Mouse (Mus musculus) stomach, embryonic 16.5 days (tissue): ENCODE results near the gene March8. TPM values are rescaled to one million over a fixed set of nuclear protein-coding genes. Genes with fewer than 3 reads are reported as not detected.

Experiments
- ATAC-seq: fragments of 200-750 bp; cut with Nextera tagmentation; 2 replicates; pipeline ENCODE4 v1.8.0; 2017; ENCODE audit warnings: moderate number of reproducible peaks, moderate TSS enrichment; ENCODE audit not compliant: insufficient read depth, low FRiP score
- H3K27ac ChIP-seq: fragments of 300-500 bp; sonication (generic); 2 replicates; pipeline ENCODE4 v1.5.1; 2014; ENCODE audit warnings: low read length
- H3K27me3 ChIP-seq: fragments of 300-500 bp; sonication (generic); 2 replicates; pipeline ENCODE4 v1.6.1; 2014; ENCODE audit warnings: low read length, control low read depth, mixed read lengths; ENCODE audit not compliant: control insufficient read depth, insufficient read depth
- H3K36me3 ChIP-seq: fragments of 300-500 bp; sonication (generic); 2 replicates; pipeline ENCODE4 v1.6.1; 2014; ENCODE audit warnings: low read length; ENCODE audit not compliant: control insufficient read depth, insufficient read depth
- H3K4me1 ChIP-seq: fragments of 300-500 bp; sonication (generic); 2 replicates; pipeline ENCODE4 v1.6.1; 2014; ENCODE audit warnings: low read length, control low read depth, mixed read lengths; ENCODE audit not compliant: control insufficient read depth, insufficient read depth
- H3K4me2 ChIP-seq: fragments of 300-500 bp; sonication (generic); 2 replicates; pipeline ENCODE4 v1.6.1; 2014; ENCODE audit warnings: low read depth, low read length, mixed read lengths
- H3K4me3 ChIP-seq: fragments of 300-500 bp; sonication (generic); replicated peaks from 2 replicates; pipeline ENCODE4 v1.5.1; 2014; ENCODE audit warnings: mild to moderate bottlenecking, low read length
- H3K9ac ChIP-seq: fragments of 300-500 bp; sonication (generic); 2 replicates; pipeline ENCODE4 v1.6.1; 2014; ENCODE audit warnings: low read length
- H3K9me3 ChIP-seq: fragments of 300-500 bp; sonication (generic); replicated peaks from 2 replicates; pipeline ENCODE4 v1.6.1; 2016; ENCODE audit warnings: low read length, control low read depth; ENCODE audit not compliant: control insufficient read depth
- whole genome bisulfite sequencing: fragments of 180-500 bp; shearing (Covaris S2); extraction: QIAGEN DNeasy Blood & Tissue Kit; methylation state at CpG from one replicate; pipeline ENCODE4 v1.1.7; 2014; 5-methylcytosine and 5-hydroxymethylcytosine counted together
- polyA plus RNA-seq: library from polyadenylated mRNA; unstranded; fragments of >200 nt; fragmentation: Nextera tagmentation; extraction: Ambion mirVana; gene quantifications from 2 replicates; pipeline ENCODE4 v1.2.1, GENCODE M21; 2015

March8 gene
- polyA plus RNA-seq = 31.9 and 34.9 TPM in 2 replicates

- Histone ChIP-seq H3K27ac (peak within 1 kb of the TSS; percentile 77), H3K27me3 (no peaks in the 10 kb centered on the region), H3K4me1 (no peaks in the 10 kb centered on the region), H3K9me3 (no peaks in the 10 kb centered on the region), H3K36me3 (no peaks in the 10 kb centered on the region), H3K4me3 (peak within 1 kb of the TSS; percentile 92), H3K4me2 (peak within 1 kb of the TSS; percentile 73), H3K9ac (peak within 1 kb of the TSS; percentile 89)
- under 1% methylated on average over 75 of the region's 75 CpGs for WGBS
- peak; percentile 97 for ATAC-seq
These were observed at the start of gene March8 for GRCm38 (mm10) chr6:116337835-116338501. March8 (plus strand) TSS chr6:116338024.

GRCm38 (mm10) chr6:116311411-116311810 is 26.4 kb upstream of the March8 start:
- Histone ChIP-seq H3K36me3 (no peaks in the 10 kb centered on the region), H3K9me3 (no peaks in the 10 kb centered on the region), H3K4me3 (no peak overlapping the region), H3K4me2 (no peak overlapping the region), H3K27me3 (no peaks in the 10 kb centered on the region), H3K4me1 (no peaks in the 10 kb centered on the region), H3K9ac (no peak overlapping the region), H3K27ac (no peak overlapping the region)
- no peak for ATAC-seq
- WGBS = 88% methylated on average over 2 of the region's 2 CpGs

- Histone ChIP-seq H3K27ac (no peak overlapping the region), H3K36me3 (no peaks in the 10 kb centered on the region), H3K4me1 (no peaks in the 10 kb centered on the region), H3K4me2 (no peak overlapping the region), H3K9ac (no peak overlapping the region), H3K27me3 (no peaks in the 10 kb centered on the region), H3K9me3 (no peaks in the 10 kb centered on the region), H3K4me3 (no peak overlapping the region)
- 69% methylated on average over 3 of the region's 3 CpGs for WGBS
- no peak for ATAC-seq
These were observed 18.6 kb upstream of the March8 start for GRCm38 (mm10) chr6:116319259-116319658.

GRCm38 (mm10) chr6:116326641-116327040 is 11.2 kb upstream of the March8 start:
- no peak overlapping the region for H3K4me3 ChIP-seq
- no peaks in the 10 kb centered on the region for H3K9me3 ChIP-seq
- H3K9ac ChIP-seq = no peak overlapping the region
- no peaks in the 10 kb centered on the region for H3K36me3 ChIP-seq
- no peak overlapping the region for H3K27ac ChIP-seq
- 66% methylated on average over 3 of the region's 3 CpGs for WGBS
- H3K4me1 ChIP-seq = no peaks in the 10 kb centered on the region
- no peak overlapping the region for H3K4me2 ChIP-seq
- ATAC-seq = no peak
- no peaks in the 10 kb centered on the region for H3K27me3 ChIP-seq

- H3K36me3 ChIP-seq = no peaks in the 10 kb centered on the region
- H3K4me3 ChIP-seq = no peak overlapping the region
- H3K9me3 ChIP-seq = no peaks in the 10 kb centered on the region
- H3K9ac ChIP-seq = no peak overlapping the region
- no peaks in the 10 kb centered on the region for H3K4me1 ChIP-seq
- no peak overlapping the region for H3K4me2 ChIP-seq
- no peaks in the 10 kb centered on the region for H3K27me3 ChIP-seq
- WGBS = 78% methylated on average over 2 of the region's 2 CpGs
- H3K27ac ChIP-seq = no peak overlapping the region
- ATAC-seq = no peak
These were observed 6.4 kb upstream of the March8 start for GRCm38 (mm10) chr6:116331396-116331795.

GRCm38 (mm10) chr6:116337466-116337834 is 374 bp upstream of the March8 start:
- peak overlapping the region; percentile 92 for H3K4me3 ChIP-seq
- no peak for ATAC-seq
- WGBS = under 1% methylated on average over 7 of the region's 7 CpGs
- H3K9ac ChIP-seq = peak overlapping the region; percentile 89
- H3K9me3 ChIP-seq = no peaks in the 10 kb centered on the region
- H3K36me3 ChIP-seq = no peaks in the 10 kb centered on the region
- no peak overlapping the region for H3K27ac ChIP-seq
- no peaks in the 10 kb centered on the region for H3K4me1 ChIP-seq
- peak overlapping the region; percentile 73 for H3K4me2 ChIP-seq
- H3K27me3 ChIP-seq = no peaks in the 10 kb centered on the region

GRCm38 (mm10) chr6:116338520-116338919 is 696 bp downstream of the March8 start:
- peak overlapping the region; percentile 77; the same call in 1 of the 2 replicates for H3K27ac ChIP-seq
- peak overlapping the region; percentile 92 for H3K4me3 ChIP-seq
- H3K4me1 ChIP-seq = no peaks in the 10 kb centered on the region
- peak overlapping the region; percentile 89 for H3K9ac ChIP-seq
- H3K4me2 ChIP-seq = peak overlapping the region; percentile 73
- H3K27me3 ChIP-seq = no peaks in the 10 kb centered on the region
- ATAC-seq = no peak
- no peaks in the 10 kb centered on the region for H3K36me3 ChIP-seq
- WGBS = 5% methylated on average over 8 of the region's 8 CpGs
- H3K9me3 ChIP-seq = no peaks in the 10 kb centered on the region

- H3K27ac ChIP-seq = no peak overlapping the region
- no peaks in the 10 kb centered on the region for H3K4me1 ChIP-seq
- no peaks in the 10 kb centered on the region for H3K36me3 ChIP-seq
- H3K9me3 ChIP-seq = no peaks in the 10 kb centered on the region
- H3K27me3 ChIP-seq = no peaks in the 10 kb centered on the region
- H3K9ac ChIP-seq = no peak overlapping the region
- peak overlapping the region; percentile 73 for H3K4me2 ChIP-seq
- no peak for ATAC-seq
- H3K4me3 ChIP-seq = peak overlapping the region; percentile 92; the same call in 1 of the 2 replicates
- WGBS = 72% methylated on average over 5 of the region's 5 CpGs
These were observed 1.3 kb downstream of the March8 start for GRCm38 (mm10) chr6:116339088-116339487.

- H3K4me2 ChIP-seq = no peak overlapping the region
- ATAC-seq = no peak
- H3K9me3 ChIP-seq = no peaks in the 10 kb centered on the region
- WGBS = 83% methylated on average over 1 of the region's 1 CpGs
- H3K4me3 ChIP-seq = no peak overlapping the region
- H3K9ac ChIP-seq = no peak overlapping the region
- H3K36me3 ChIP-seq = no peaks in the 10 kb centered on the region
- no peaks in the 10 kb centered on the region for H3K27me3 ChIP-seq
- no peaks in the 10 kb centered on the region for H3K4me1 ChIP-seq
- no peak overlapping the region for H3K27ac ChIP-seq
These were observed 2.7 kb downstream of the March8 start for GRCm38 (mm10) chr6:116340521-116340920.
